Mouse (Mus musculus) embryonic facial prominence, embryonic 12.5 days (tissue): ENCODE results near the gene Chd1. TPM values are rescaled to one million over a fixed set of nuclear protein-coding genes. Genes with fewer than 3 reads are reported as not detected.
A peak's percentile ranks its signal among the peaks of the same experiment; 100 is the strongest.

Experiments
- ATAC-seq: fragments of 200-750 bp; cut with Nextera tagmentation; 2 replicates; pipeline ENCODE4 v1.8.0; 2017; ENCODE audit not compliant: insufficient number of reproducible peaks, insufficient read depth, low FRiP score, low TSS enrichment
- H3K27ac ChIP-seq: fragments of 300-500 bp; sonication (generic); 2 replicates; pipeline ENCODE4 v1.5.1; 2016; ENCODE audit warnings: mild to moderate bottlenecking
- H3K27me3 ChIP-seq: fragments of 300-500 bp; sonication (generic); 2 replicates; pipeline ENCODE4 v1.6.1; 2016; ENCODE audit warnings: mild to moderate bottlenecking, moderate library complexity
- H3K36me3 ChIP-seq: fragments of 300-500 bp; sonication (generic); 2 replicates; pipeline ENCODE4 v1.6.1; 2016; ENCODE audit warnings: mild to moderate bottlenecking
- H3K4me1 ChIP-seq: fragments of 300-500 bp; sonication (generic); 2 replicates; pipeline ENCODE4 v1.6.1; 2016
- H3K4me2 ChIP-seq: fragments of 300-500 bp; sonication (generic); replicated peaks from 2 replicates; pipeline ENCODE4 v1.6.1; 2016; ENCODE audit warnings: mild to moderate bottlenecking, moderate library complexity
- H3K4me3 ChIP-seq: fragments of 300-500 bp; sonication (generic); 2 replicates; pipeline ENCODE4 v1.5.1; 2016; ENCODE audit warnings: mild to moderate bottlenecking
- H3K9ac ChIP-seq: fragments of 300-500 bp; sonication (generic); 2 replicates; pipeline ENCODE4 v1.6.1; 2016; ENCODE audit warnings: mild to moderate bottlenecking, moderate library complexity
- H3K9me3 ChIP-seq: fragments of 300-500 bp; sonication (generic); 2 replicates; pipeline ENCODE4 v1.6.1; 2016; ENCODE audit warnings: mild to moderate bottlenecking, moderate library complexity
- WGBS: fragments of 180-500 bp; shearing (Covaris S2); methylation state at CpG from one replicate; pipeline ENCODE4 v1.1.7; 2016; 5-methylcytosine and 5-hydroxymethylcytosine counted together
- polyA plus RNA-seq: library from polyadenylated mRNA; unstranded; fragments of >200 nt; fragmentation: Nextera tagmentation; extraction: Ambion mirVana; gene quantifications from 2 replicates; pipeline ENCODE4 v1.2.1, GENCODE M21; 2016

Gene Chd1
- polyA plus RNA-seq, 1 experiment from 2014 or later: 45.7 TPM

DNA sequence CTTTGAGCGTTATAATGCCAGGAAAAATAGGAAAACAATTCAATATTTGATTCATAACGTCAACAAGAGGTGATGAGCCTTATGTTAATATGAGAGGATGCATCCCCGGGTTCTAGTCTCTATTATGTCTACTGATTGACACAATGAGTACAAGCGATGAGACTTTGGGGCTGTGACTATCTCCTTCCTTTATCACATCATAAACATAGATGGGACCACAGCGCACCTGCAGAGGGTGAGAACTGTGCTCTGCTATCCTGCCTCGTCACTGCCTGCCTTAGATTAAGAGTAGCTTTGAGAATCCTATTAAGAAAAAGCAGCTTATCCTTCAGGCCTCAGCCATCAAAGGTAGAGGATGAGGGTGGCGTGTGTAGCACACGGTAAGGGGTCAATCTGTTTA lies 85.9 kb downstream of the Chd1 start:
- Histone ChIP-seq H3K4me2 (no peak overlapping the region), H3K9ac (no peak overlapping the region), H3K27me3 (no peaks in the 10 kb centered on the region), H3K27ac (no peak overlapping the region), H3K4me3 (no peak overlapping the region), H3K9me3 (no peaks in the 10 kb centered on the region), H3K4me1 (no peaks in the 10 kb centered on the region), H3K36me3 (no peaks in the 10 kb centered on the region)
- no peak for ATAC-seq
- WGBS: 84% methylated on average over 8 of the region's 8 CpGs

DNA sequence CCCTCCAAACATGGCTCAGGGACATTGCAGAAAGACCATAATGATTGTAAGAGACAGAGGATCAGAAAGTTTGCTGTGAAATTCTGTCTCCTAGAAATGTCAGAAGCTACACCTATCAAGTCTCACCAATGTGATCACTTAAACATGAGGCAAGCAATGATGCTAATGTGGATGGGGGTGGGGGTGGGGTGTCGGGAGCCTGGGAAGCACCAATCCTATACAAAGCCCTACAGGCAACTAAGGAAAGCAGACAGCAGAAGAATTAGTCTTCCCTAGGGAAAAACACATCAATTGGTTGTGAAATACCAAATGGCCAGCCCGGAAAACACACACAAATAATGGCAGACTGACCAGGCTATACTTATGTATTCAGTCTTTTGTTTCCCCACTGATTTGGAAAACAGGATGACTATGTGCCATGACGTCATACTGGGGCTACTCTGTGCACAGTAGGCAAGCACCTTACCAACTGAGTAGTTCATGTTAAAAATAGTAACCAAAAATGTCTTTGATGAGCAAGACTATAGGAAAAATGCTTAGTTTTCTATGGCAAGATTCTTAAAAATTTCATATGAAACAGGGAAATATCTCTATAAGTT lies 94.5 kb downstream of the Chd1 start:
- ATAC-seq: no peak
- Histone ChIP-seq H3K4me2 (no peak overlapping the region), H3K27ac (no peak overlapping the region), H3K27me3 (no peaks in the 10 kb centered on the region), H3K9me3 (0 out of 2 replicates have a peak, but pooled peaks cover 5% of the 10 kb centered on the region), H3K36me3 (0 out of 2 replicates have a peak, but pooled peaks cover 3% of the 10 kb centered on the region), H3K4me1 (no peaks in the 10 kb centered on the region), H3K9ac (no peak overlapping the region), H3K4me3 (no peak overlapping the region)
- WGBS: 74% methylated on average over 3 of the region's 3 CpGs

DNA sequence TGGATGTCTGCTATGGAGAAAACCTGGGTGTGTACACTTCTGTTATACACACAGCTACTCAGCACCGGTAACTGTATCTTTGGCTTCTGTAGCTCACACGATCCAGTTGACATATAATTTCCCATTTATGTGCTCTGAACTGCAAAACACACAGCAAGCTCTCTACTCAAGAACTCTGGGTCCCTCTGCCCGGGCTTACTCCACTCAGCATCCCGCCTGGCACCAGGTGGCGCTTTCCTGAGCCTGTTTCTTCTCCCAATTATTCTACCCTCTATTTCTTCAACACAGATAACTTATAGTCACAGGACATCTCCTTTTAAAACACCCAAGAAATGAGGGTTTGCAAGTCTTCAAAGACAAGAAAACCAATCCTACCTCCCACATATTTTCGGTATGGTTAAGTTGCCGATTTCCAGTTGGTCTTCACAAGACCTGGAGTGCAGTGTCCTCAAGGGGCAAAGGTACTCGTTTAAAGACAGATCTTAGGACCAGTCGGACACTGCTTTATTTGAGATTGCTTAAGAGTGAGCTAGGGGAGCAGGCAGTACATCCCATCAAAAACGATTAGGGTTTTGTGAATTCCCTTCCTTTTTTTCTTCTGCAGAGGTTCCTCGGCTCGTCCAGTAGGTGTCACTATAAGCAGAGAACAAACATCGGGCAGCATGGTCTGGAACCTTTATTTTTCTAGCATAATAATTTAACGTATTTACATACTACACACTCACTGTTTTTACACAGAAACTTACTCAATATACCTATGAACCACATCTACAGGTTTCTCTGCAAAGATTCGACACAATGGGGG lies 99.4 kb downstream of the Chd1 start:
- no peak for ATAC-seq
- H3K4me2 ChIP-seq: no peak overlapping the region

DNA sequence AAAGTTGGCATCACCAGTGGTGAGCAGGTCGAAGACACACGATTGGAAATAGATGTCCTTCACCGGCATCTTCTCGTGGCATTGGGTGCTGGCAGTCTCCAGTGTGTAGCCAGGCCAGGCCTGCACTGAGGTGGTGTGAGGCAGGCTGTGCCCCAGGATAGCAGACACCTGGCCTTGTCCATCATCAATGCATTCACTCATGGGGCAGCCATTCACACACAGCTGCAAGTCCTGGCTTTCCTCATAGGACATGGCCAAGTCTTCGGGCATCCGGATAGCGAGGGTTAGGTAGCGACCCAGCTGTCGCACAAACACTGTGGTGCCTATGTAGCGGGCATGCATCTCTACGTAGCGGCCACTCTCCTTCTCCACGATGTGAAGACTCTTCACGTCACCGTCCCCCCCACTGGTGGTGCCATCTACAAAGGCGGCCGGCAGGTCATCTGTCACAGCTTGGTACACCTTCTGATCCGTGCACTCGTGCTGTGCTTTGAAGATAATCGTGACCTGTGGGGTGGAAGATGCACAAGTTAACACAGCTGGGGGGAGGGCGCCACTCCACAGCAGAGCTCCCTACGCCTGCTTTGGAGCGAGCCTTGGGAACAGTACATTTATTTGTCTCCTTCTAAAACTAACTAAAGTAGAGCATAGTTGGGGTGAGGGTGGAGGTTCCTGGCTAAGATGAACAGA lies 102.7 kb downstream of the Chd1 start:
- Histone ChIP-seq H3K4me3 (no peak overlapping the region), H3K36me3 (peaks cover 15% of the 10 kb centered on the region), H3K4me2 (no peak overlapping the region), H3K4me1 (peaks cover 32% of the 10 kb centered on the region), H3K27me3 (no peaks in the 10 kb centered on the region), H3K27ac (no peak overlapping the region), H3K9ac (no peak overlapping the region), H3K9me3 (0 out of 2 replicates have a peak, but pooled peaks cover 2% of the 10 kb centered on the region)
- peak; percentile 45; the same call in 1 of the 2 replicates for ATAC-seq
- WGBS: 92% methylated on average over 23 of the region's 23 CpGs

More for the DNA sequence above, 99.4 kb downstream of the Chd1 start:
- WGBS: 48% methylated on average over 15 of the region's 15 CpGs
- Histone ChIP-seq H3K4me3 (no peak overlapping the region), H3K36me3 (peaks cover 14% of the 10 kb centered on the region), H3K4me1 (peaks cover 13% of the 10 kb centered on the region), H3K9me3 (0 out of 2 replicates have a peak, but pooled peaks cover 5% of the 10 kb centered on the region), H3K9ac (no peak overlapping the region), H3K27me3 (no peaks in the 10 kb centered on the region), H3K27ac (no peak overlapping the region)

DNA sequence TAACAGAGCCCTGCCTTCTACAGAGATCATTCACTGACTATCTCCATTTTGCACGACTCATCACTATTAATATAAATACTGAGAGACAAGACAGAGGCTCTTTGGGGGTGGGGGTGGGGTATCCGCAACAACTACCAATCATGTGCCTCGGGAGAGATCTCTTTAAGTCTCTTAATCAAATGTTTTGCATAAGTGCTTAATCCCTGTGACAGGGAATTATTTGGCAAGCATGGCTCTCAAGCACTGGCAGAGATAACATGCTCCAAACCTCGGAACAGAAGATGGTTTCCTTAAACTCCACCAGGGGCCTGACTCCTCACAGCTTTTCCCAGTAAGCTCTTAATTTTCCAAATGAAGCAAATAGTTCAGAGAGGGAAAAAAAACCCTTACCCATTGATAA lies 103.2 kb downstream of the Chd1 start:
- Histone ChIP-seq H3K9me3 (no peaks in the 10 kb centered on the region), H3K27ac (0 out of 2 replicates have a peak overlapping the region, but pooled peaks have one; percentile 76), H3K36me3 (peaks cover 18% of the 10 kb centered on the region), H3K27me3 (no peaks in the 10 kb centered on the region), H3K9ac (no peak overlapping the region), H3K4me1 (peaks cover 32% of the 10 kb centered on the region), H3K4me3 (no peak overlapping the region), H3K4me2 (no peak overlapping the region)
- 53% methylated on average over 4 of the region's 4 CpGs for WGBS
- no peak for ATAC-seq

DNA sequence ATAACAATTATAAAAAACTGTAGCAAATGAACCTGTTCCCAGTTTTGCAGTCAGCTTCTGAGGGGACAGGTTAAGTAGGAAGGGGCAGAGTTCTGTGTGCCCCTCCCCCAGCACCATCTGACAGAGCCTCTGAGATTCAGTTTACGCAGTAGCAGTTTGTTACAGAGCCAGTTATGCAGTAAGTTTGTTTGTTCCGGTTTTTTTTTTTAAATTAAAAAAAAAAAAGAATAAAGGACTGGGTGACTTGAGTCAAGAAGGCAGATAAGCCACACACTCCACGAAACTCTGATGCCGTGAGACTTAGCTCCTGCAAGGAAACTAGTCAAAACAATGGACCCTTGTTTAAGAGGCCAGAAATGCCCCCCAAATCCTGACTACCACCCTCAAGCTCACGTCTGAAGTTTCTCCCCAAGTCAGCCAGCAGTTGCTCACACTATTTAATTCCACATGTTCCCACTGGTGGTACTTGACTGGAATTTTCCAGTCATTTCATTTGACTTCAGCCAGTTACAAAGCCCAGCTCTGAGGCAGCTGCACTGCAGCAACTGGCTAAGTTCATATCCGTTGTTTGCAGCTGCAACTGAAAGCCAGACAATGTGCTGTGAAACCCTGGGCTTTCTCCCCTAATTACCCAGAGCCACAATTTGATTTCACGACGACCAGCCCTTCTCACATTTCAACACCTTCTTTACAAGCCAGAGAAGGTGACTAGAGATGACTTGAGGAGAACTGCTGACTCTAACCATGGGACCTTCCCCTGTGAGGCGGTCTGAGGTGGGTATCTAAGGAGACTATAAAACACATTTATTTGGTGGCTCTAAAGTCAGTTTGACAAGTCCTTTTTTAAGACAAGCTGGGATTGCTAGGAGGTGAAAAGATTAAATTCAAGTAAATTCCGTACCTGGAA lies 104.0 kb downstream of the Chd1 start:
- ATAC-seq: 0 out of 2 replicates have a peak, but pooled peaks have one; percentile 37
- Histone ChIP-seq H3K4me1 (peaks cover 35% of the 10 kb centered on the region), H3K9me3 (no peaks in the 10 kb centered on the region), H3K27ac (peak overlapping the region; percentile 76), H3K4me2 (peak overlapping the region; percentile 14), H3K36me3 (peaks cover 15% of the 10 kb centered on the region), H3K4me3 (no peak overlapping the region), H3K27me3 (no peaks in the 10 kb centered on the region), H3K9ac (no peak overlapping the region)
- 14% methylated on average over 10 of the region's 10 CpGs for WGBS

DNA sequence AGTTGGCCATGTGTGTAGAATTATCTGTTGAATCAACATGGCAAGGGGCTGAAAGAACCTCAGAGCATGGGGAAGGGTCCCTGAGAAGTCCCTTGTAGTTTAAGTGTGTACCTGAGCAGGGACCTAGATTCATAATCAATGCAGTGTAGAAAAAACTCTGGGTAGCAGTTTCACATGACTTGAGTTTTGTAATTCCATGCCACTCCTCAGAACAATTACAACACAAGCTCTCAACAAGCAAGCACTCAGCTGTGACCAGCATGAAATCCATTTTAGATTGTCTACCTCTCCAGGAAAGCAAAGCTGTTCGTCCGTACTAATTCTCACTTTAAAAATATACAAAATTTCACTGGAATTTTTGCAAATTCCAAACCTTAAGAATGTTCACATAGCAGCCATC lies 105.2 kb downstream of the Chd1 start:
- Histone ChIP-seq H3K4me1 (peaks cover 45% of the 10 kb centered on the region), H3K27ac (peak overlapping the region; percentile 76; the same call in 1 of the 2 replicates)

DNA sequence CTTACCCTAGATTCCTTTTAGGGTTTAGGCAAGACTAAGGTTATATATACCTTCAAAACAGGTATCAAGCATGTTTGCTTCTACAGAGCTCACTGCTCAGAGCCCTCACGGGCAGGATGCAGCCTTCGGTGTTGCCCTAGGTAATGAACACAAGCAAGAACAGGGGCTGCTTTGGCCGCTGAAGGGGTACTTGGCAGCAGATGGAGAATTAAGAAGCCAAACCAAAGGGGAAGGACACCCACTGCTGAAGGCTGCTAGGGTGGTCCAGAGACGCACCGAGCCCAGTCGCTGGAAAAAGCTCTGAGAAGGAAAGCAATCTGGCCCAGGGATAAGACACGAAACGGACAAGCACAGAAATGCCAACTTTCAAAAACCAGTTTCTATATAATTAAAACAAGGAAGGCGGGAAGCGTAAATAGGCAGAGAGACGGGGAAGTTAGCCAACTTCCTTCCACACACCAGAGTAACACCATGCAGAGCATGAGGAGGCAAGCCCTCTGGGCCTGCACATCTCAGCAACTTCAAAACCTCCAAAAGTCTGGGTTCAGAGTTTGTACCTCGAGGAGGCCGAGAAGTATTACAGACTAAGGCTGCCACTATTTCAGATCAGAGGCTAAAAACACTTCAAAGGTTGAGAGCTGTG lies 107.5 kb downstream of the Chd1 start:
- Histone ChIP-seq H3K4me1 (peaks cover 45% of the 10 kb centered on the region), H3K27me3 (no peaks in the 10 kb centered on the region), H3K4me2 (no peak overlapping the region), H3K36me3 (peaks cover 9% of the 10 kb centered on the region), H3K9me3 (no peaks in the 10 kb centered on the region), H3K27ac (no peak overlapping the region), H3K9ac (no peak overlapping the region), H3K4me3 (no peak overlapping the region)
- ATAC-seq: no peak
- 78% methylated on average over 13 of the region's 13 CpGs for WGBS

More for the DNA sequence above, 105.2 kb downstream of the Chd1 start:
- Histone ChIP-seq H3K36me3 (peaks cover 15% of the 10 kb centered on the region), H3K4me3 (no peak overlapping the region), H3K9me3 (no peaks in the 10 kb centered on the region), H3K4me2 (no peak overlapping the region), H3K9ac (0 out of 2 replicates have a peak overlapping the region, but pooled peaks have one; percentile 1), H3K27me3 (no peaks in the 10 kb centered on the region)
- no peak for ATAC-seq
- WGBS: 68% methylated on average over 2 of the region's 2 CpGs

DNA sequence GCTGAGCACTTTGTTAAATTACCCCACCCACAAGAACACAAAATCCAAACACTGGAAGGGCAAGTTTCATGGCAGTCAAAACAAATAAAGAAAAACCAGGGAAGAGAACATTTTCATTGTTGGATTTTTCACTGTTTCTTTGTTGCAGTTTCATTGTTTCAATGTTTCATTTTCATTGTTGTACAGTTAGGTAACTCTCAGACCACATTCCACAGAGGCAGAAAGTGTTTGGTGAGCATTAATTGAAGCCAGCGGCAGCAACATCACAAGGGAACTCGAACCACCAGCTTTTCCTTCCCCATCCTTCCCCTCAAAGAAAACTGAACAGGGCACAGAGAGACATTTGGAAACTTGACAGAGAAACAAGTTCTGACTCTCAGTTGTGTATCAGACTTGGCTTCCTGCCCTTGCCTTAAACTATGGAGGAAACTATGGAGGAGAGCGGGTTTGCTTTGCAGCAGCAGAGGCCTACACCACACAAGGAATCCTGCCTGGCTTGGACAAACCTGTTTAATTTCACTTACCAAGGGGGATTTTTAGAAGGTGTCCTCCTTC lies 109.0 kb downstream of the Chd1 start:
- ATAC-seq: no peak
- Histone ChIP-seq H3K9ac (no peak overlapping the region), H3K4me3 (no peak overlapping the region), H3K36me3 (0 out of 2 replicates have a peak, but pooled peaks cover 5% of the 10 kb centered on the region), H3K27ac (peak overlapping the region; percentile 19; the same call in 1 of the 2 replicates), H3K4me2 (no peak overlapping the region), H3K9me3 (no peaks in the 10 kb centered on the region), H3K27me3 (no peaks in the 10 kb centered on the region), H3K4me1 (peaks cover 36% of the 10 kb centered on the region)
- 38% methylated on average over 3 of the region's 3 CpGs for WGBS

DNA sequence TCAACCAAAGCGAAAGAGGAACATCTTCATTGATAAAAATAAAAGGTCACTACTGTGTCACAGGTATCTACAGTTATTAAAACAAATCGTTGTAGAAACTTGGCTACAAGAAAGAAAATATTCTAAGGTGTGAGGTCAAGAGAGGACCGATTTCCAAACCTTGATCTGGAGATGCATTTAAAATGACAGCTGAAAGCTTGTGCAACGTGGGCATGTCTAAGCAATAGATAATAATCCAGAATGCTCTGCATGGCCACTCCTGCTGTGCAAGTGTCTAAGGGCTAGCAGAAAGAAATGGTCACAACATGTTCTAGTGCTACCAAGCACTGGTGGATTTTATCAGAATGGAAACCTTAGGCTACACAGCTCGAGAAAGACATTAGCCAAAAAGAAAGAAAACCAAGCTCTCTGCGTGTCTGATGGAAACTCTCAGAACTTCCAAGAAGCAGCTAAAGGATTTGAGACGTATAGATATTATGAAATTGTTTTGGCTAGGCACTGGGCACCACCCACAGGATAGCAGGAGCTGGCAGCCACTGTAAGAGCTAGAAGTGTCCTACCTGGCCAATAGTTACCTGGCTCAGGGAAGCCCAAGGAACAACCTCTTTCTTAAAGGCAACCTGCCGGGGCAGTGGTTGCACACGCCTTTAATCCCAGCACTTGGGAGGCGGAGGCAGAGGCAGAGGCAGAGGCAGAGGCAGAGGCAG lies 110.7 kb downstream of the Chd1 start:
- Histone ChIP-seq H3K9ac (no peak overlapping the region), H3K36me3 (0 out of 2 replicates have a peak, but pooled peaks cover 5% of the 10 kb centered on the region), H3K4me1 (peaks cover 34% of the 10 kb centered on the region), H3K9me3 (no peaks in the 10 kb centered on the region), H3K27me3 (no peaks in the 10 kb centered on the region), H3K4me3 (no peak overlapping the region), H3K4me2 (no peak overlapping the region), H3K27ac (no peak overlapping the region)
- WGBS: 90% methylated on average over 10 of the region's 10 CpGs
- no peak for ATAC-seq
